Mouse (Mus musculus) heart, postnatal 25 days (tissue): ENCODE data around the gene Efcab11. TPM values are rescaled to one million over a fixed set of nuclear protein-coding genes. Genes with fewer than 3 reads are reported as not detected.
A peak's percentile ranks its signal among the peaks of the same experiment; 100 is the strongest.

Source experiments
- DNase-seq: peaks from one replicate; pipeline ENCODE4 v3.0.0; 2022; ENCODE audit warnings: low spot score
- intact Hi-C: fragments of 180-260 bp; cut with DNase I; formaldehyde crosslinking; loops from one replicate; pipeline ENCODE4 v1.15.1; 2025
- total RNA-seq, 2 experiments: library from RNA; stranded (reverse); gene quantifications; 2 replicates each; pipeline ENCODE4 v1.2.3; 2021

Gene Efcab11
- total RNA-seq: under 1 TPM in 1 of 2 experiments, not detected in 1; 0.20 TPM

- DNase-seq: peak; percentile 86
- intact Hi-C loops: loop anchor here (5.0 kb wide), 1 partner anchor 257 kb away; no protein-coding TSS in a partner anchor
Observed at GRCm38 (mm10) chr12:99884269-99885261, at the start of gene Efcab11, which contains the start of gene Tdp1. TSS of gene Efcab11 (minus strand) at chr12:99884439. TSS of gene Tdp1 (plus strand) at chr12:99884517.

DNA sequence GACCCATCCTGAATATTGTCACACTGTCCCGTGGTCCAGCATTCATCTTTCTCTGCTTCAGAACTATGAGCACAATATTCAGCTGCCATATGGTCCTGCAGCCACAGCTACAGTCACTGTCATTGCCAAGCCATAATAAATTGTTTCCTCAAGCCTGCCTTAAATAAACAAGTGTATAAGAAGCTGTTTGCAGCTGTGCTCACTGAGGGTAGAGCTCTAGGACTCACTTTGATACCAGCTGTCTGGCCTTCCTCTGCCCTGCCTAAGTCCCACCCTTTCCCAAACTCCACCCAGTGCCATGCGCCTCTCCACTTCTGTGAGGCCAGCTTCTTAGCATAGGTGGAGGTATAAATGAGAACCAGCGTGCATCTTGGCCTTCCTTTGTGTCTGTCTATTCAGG lies 49.4 kb upstream of the Efcab11 start:
- intact Hi-C loops: no loop called here
- no peak for DNase-seq

GRCm38 (mm10) chr12:99932245-99932644 lies 48.0 kb upstream of the Efcab11 start:
- no peak for DNase-seq
- intact Hi-C loops: no loop called here

DNA sequence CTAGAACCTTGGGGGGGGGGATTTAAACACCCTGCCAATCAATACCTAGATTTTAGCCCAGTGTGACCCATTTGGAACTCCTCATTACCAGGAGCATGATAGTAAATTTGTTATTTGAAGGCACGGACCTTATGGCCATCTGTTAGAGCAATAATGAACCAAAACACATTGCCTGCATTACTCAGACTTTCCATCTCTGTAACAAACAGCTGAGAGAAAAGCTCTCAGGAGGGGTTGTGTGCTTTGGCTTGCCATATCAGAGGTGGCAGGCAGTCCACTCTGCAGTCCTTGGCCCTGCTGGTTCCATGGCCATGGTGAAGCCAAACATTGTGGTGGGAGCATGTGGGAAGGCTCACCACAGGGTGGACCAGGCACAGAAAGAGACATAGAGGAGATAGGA lies 44.9 kb upstream of the Efcab11 start:
- no peak for DNase-seq
- intact Hi-C loops: no loop called here

GRCm38 (mm10) chr12:99928311-99928710 lies 44.1 kb upstream of the Efcab11 start:
- intact Hi-C loops: no loop called here
- no peak for DNase-seq

- no peak for DNase-seq
- intact Hi-C loops: no loop called here
Observed at GRCm38 (mm10) chr12:99923703-99924102, 39.5 kb upstream of the Efcab11 start.

GRCm38 (mm10) chr12:99923131-99923606 lies 38.9 kb upstream of the Efcab11 start:
- intact Hi-C loops: no loop called here
- no peak for DNase-seq

- intact Hi-C loops: no loop called here
- no peak for DNase-seq
Observed at GRCm38 (mm10) chr12:99921045-99921444, 36.8 kb upstream of the Efcab11 start.

DNA sequence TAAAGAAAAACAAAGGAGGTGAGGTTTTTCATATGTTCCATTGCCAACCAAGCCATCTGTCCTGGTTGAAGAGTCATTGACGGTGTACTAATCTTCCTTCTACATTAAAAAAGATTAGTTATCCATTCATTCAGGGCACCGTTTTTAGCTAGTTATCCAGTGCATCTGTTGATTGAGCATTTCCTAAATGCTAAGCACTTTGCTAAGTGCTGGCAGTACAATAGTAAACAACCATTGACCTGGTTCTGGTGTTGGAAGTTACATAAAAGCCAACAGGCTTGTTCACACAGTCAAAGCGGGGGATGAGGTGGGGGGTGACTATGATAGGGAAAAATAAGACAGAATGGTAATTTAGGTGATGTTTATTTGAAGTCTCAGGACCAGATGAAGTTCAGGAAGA lies 35.4 kb upstream of the Efcab11 start:
- no peak for DNase-seq
- intact Hi-C loops: no loop called here

DNA sequence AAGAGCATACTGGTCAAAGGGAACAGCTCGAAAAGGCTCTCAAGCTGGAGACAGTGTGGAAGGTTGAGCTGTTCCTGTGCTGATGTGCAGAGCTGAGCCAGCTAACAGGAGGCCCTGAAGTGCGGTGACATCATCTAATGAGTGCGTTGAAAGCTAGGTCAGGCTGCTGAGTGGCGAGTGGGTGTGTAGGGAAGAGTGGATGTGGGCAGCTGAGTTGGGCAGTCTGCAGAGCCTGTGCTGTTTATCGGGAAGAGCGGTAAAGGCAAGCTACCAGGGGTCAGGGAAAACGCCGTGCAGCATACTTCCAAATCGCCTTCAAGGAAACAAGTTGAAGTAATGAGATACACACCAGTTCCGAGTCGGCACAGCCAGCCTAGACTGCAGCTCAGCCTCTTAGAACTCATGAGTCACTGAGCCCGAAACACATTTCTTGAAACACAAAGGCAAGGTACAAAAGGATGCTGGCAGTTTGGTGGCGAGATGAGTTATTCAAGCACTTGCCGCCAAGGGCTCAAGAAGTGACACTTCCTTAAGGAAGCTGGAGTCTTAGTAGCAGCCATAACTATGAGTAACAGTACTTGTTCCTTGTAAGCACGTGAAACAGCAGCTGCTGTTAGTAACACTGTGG lies 33.7 kb upstream of the Efcab11 start:
- intact Hi-C loops: no loop called here
- DNase-seq: no peak

DNA sequence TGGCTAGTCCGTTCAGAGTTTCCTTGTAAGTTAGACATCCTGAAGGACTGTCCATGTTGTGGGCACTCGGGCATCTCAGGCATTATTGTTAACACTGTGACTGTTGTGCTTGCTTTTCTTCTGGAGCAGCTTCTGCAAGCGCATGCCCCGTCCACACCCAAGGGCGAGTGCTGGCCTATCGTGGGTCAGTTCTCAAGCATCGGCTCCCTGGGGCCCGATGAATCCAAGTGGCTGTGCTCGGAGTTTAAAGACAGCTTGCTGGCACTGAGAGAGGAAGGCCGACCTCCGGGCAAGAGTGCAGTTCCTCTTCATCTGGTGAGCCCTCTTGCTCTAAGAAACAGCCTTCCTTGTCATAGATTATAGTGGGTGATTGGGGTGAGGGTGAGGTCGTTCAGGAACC lies 27.2 kb upstream of the Efcab11 start:
- DNase-seq: no peak
- intact Hi-C loops: no loop called here

DNA sequence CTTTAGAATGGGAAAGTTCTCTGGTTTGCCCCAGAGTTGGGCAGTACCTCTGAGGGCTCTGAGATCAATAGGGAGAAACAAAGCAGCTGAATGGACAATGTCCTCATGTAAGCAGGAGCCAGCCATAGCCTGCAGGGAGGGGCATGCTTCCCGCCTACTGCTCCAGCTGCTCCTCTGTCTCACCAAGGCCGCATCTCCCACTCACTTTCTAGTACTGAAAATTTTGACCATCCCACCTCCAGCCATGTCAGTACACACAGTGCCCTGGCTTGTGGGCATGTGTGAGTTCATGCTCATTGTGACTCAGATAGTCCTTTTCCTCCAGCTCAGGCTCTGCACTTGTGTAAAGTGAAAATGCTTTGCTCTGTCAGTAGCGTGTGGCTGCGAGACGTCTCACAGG lies 20.3 kb upstream of the Efcab11 start:
- no peak for DNase-seq
- intact Hi-C loops: no loop called here

GRCm38 (mm10) chr12:99902867-99903370 lies 18.7 kb upstream of the Efcab11 start:
- no peak for DNase-seq

DNA sequence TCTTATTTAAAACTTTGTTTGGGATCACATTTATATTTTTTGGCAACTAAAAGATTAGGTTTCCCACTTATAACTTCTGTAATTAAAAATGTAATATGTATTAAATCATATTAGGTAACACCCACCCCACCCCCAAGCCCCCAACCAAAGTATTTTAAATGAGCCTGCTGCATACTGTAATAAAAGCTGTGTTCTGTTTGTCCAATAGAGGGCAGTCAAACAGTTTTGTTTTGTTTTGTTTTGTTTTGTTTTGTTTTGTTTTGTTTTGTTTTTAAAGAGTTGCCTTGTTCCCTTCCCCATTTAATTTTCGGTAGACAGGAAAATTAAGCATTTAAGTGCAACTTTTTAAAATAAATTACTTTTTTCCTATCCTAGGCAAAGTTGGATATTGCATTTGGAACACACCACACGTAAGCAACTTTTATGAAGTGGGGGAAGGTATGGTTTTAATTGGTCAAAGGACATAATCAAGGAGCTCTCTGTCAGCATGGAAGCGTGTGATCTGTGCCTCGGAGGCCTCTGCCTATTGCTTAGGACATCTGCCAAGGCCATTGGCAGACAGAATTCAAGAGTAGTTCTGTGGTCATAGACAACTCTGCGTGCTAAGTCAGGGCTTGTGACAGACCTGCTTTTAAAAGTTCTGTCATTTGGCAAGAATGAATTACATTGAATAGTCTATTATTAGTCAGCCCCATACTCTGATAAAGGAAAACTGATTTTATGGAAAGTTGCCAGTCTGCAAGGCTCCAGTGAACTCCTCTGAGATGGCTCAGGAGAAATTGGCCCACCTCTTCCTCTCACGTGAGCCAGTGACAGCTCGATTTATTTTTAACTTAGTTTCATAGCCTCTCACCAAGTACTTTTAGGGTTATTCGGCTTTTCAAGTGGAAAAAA lies 18.0 kb upstream of the Efcab11 start:
- intact Hi-C loops: no loop called here
- peak; percentile 5 for DNase-seq

More at GRCm38 (mm10) chr12:99902867-99903370, 18.7 kb upstream of the Efcab11 start:
- intact Hi-C loops: no loop called here

DNA sequence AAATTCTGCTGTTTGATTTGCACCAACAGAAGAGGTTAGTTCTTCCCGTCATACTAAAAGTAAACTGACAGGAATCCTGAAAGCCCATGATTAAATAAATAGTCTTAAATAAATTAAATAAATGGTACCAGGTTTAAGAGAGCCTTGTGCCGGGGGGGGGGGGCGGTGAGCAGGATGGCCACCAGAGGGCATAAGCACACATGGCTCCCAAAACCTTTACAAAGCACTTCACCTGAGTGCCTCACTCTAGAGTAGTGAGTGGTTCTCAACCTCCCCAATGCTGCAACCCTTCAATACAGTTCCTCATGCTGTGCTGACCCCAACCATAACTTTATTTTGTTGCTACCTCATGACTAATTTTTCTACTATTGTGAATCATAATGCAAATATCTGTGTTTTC lies 15.8 kb upstream of the Efcab11 start:
- intact Hi-C loops: loop anchor here (5.0 kb wide), 1 partner anchor 207 kb away; no protein-coding TSS in a partner anchor

GRCm38 (mm10) chr12:99898248-99898870 lies 14.1 kb upstream of the Efcab11 start:
- no peak for DNase-seq
- intact Hi-C loops: loop anchor here (5.0 kb wide), 1 partner anchor 209 kb away; no protein-coding TSS in a partner anchor

More for the DNA sequence above, 15.8 kb upstream of the Efcab11 start:
- no peak for DNase-seq

DNA sequence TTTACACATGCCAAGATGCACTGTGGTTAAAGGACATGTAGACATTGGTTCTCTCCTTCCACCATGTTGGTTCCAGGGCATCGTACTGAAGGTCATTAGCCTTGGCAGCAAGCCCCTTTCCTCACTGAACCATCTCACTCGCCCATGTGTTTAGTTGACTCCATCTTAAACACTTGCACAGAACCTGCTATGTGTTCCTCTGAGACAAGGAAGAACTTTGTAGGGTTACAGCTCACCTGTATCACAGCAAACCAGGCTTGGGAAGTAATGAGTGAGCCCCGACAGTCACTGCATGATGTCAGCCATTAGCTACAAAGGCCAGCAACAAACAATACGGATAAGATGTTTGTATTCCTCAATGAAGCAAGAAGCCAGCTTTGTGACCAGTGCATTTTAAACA lies 13.6 kb upstream of the Efcab11 start:
- intact Hi-C loops: loop anchor here (5.0 kb wide), 1 partner anchor 209 kb away; no protein-coding TSS in a partner anchor
- DNase-seq: no peak

DNA sequence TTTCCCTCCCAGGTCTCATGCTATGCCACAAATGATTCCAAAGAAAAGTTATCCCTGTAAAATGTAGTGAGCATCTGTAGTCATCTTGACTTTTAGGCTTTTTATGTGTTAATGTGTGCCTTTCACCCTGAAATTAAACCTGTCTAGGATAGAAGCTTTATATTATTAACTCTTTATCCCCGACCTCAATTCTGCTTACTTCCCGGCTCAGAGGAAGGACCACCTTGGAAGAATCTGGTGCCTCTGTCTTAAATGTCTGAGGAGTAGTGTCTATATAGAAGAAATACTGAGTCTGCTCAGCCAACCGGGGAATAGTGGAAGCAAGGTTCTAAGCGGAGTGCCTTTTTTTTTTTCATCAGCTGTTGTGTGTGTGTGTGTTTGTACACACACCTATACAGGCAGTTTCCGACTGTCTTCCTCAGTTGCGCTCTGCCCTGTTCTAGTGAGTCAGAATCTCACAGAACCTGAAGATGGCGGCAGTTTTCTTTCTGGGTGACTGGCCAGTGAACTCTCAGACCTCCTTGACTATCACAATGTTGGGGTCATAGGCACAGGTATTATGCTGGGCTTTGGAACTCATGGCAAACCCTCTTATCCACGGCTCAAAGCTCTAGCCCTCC lies 1.2 kb upstream of the Efcab11 start:
- intact Hi-C loops: no loop called here
- DNase-seq: no peak
